Mouse (Mus musculus) lung, postnatal 14 days (tissue): Measurements from ENCODE around the gene Arhgef3.
"Not testable (repeated sequence)": the region's sequence is repeated elsewhere in the genome, so short reads cannot be mapped to it uniquely, and the experiment has no call there.

Source experiments
- DNase-seq: peaks from one replicate; pipeline ENCODE4 v3.0.0; 2021

Gene Arhgef3

DNA sequence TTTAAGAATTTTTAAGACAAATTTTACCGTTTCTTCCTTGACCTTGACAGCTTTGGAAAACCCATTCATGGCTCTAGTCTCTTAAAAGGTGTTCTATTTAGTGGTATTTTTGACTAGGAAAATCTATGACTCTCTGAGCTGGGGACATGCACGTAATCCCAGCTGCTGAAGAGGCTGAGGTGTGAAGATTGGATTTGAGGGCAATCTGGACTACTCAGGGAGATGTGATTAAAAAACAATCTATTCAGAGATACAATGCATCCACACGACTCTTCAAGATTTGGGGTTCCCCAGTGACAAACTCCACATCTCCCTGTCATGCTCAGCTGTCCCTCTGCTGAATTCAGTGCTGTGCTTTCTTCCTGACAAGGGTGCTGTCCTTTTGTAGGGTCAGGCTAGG is 84.4 kb downstream of the Arhgef3 start:
- DNase-seq, result no peak

DNA sequence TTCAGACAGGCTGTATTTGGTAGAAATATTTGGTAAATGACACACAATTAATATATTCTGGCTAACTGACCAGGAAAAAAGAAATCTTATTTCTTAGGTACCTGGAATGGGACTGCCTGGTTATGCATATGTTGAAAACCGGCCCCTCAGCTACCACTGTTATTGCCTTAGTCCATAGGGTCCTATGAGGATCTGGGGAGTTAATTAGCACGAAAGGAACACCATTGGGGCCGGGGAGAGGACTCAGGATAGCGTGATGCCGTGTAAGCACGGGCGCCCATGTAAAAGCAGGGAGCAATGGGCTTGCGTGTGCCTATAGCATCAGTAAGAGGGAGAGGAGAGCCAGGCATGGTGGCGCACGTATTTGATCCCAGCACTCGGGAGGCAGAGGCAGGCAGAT is 85.2 kb downstream of the Arhgef3 start:
- no peak for DNase-seq

DNA sequence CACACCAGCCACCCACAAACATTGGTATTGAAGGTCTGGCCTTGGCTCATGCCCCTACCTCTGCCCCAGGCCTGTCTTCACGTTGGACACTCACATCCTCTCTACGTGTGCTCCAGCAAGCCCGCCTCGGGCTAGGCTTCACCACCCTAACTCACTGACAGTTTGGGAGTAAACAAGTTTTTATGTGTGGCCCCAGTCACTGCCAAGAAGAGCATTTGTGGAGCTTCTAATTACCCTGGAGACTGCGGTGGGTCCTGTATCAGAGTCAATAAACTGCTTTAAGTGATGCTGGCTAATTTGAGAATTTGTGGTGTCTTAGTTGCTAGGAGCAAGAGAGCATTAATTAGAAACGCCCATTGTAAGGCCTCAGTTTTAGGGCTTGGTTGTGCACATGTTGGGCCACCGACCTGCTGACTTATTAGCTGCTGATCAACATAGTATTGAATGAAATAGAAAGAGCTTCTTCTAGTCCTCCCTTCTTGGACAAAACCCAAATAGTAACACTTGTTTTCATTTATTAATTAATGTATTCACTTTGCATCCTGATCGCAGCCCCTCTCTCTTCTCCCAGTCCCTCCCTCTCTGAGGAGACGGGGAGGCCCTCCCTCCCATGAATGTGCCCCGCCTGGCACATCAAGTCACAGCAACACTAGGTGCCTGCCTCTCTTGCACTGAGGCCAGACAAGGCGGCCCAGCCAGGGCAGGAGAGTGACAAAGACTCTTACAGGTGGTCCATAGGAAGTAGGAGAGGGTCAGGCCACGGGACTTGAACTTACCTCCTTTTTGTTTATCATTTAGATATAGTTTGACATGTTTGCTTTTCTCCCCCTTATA is 86.3 kb downstream of the Arhgef3 start:
- DNase-seq, result no peak

DNA sequence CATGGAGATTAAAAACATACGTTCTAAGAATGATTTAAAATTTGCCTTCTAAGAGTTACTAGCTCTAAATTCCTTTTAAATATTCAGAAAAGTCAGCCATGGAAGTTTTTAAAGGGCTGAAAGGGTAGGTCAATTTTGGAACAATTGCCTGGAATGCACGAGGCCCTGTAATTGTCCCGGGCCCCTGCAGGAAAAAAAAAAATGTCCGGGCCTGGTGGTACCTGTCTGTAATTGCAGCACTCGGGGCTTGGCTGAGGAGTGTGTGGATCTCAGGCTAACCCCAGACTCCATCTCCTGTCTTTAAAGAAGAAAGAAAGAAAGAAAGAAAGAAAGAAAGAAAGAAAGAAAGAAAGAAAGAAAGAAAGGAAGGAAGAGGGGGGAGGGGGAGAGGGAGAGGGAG is 87.1 kb downstream of the Arhgef3 start:
- no peak for DNase-seq

DNA sequence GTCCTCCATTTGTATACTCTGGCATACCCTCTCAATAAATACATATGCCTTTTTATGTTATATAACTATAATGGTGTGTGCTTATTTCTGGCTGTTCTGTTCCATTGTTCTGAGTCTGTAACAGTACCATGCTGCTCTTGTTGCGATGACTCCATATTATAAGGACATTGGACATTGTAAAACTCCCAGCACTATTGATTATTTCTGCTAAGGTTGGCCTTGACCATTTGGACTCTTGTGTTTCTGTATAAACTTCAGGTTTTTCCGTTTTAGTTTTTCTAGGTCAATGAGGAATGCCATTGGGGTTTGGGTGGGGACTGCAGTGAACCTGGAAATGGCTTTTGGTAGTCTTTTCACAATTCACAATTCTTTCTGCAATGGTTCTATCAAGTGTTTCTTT is 90.0 kb downstream of the Arhgef3 start:
- DNase-seq, result no peak

DNA sequence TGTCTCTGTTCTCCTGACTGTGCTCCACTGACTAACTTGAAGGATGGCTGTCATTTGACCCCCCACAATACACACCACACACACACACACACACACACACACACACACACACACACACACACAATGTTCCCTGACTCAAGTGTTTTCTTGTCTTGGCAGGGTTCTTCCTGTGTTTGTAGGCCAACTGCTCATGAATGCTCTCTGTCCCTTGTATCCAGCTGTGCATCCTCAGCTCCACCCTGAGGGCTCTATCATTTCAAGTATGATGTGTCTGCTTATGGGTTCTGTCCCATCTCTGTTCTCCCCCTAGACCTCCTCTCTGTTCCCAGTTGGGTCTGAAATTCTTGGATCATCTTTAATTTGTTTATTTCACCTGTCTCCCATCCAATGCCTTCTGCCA is 91.7 kb downstream of the Arhgef3 start:
- no peak for DNase-seq

DNA sequence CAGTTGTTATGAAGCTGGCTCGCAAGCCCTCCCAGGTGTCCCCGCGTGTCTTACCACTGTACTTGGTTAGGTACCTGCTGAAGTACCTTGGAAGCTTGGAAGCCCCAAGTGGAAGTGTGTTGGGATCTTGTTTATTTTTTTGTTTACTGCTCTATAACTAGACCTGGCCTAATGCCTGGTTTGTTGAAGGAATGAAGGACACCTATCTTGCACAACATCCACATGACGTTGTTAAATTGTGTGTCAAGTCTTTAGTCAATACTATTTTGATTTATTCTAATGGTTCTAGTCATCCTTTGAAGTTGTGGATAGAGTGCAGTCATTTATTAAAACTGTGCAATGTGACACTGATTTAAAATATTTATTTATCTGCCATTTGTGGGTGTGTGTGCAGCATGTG is 94.8 kb downstream of the Arhgef3 start:
- DNase-seq, result no peak

DNA sequence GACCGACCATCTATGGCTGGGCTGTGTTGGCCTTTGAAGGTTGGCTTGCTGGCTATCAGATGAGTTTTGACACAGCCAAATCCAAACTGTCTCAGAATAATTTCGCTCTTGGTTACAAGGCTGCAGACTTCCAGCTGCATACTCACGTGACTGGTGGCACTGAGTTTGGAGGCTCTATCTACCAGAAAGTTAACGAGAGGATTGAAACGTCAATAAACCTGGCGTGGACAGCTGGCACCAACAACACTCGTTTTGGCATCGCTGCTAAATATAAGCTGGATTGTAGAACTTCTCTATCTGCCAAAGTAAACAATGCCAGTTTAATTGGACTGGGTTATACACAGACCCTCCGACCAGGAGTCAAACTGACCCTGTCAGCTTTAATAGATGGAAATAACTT is 96.1 kb downstream of the Arhgef3 start:
- not testable (repeated sequence) for DNase-seq

DNA sequence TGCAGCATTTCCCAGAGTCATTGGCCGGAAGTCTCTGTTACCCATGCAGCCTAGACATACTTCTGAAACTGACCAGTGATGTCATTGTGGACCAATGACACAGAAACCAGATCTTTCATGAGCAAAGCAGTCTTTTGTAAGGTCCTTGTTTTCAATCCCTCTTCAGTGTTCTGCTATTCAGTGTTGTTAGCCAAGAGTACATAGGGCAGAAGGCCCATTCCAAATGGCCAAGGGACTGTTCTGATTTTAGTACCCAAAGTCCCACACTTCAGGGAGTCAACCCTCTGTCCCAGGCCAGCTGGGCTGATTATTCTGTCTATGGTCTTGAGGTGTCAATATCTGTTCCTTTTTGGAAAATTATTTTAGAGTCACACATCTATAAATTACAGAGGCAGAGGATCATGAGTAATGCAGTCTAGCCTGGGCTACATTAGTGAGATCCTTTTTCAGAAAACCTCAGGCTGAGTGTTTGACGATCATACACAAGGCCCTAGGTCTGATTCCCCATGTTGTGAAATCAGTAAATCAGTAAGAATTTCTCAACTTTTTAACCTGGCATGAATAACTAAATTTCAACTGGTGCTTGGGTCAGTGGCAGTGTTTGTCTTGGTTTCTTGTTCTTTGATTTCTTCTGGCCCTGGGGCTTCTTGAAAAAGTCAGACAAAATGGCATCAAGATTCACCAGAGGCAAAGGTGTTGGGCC is 97.2 kb downstream of the Arhgef3 start:
- DNase-seq, result no peak

DNA sequence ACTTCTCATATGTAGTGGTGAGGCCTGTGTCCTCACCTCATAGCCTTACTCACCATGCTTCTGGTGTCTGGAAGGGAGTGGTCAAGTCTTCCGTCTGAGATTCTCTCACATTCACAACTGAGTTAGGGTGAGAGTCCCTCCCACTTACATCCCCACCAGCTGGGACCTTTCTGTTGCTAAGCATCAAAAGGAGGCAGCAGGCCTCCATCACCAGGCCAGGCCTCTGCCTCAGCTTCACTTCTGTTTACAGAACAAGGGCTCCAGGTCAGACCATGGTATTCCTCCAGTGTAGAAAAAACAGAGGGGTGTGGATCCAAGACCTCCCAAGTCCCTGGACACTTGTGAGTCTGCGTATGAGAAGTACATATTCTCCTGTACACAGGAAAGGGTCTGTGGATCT is 99.5 kb downstream of the Arhgef3 start:
- no peak for DNase-seq

DNA sequence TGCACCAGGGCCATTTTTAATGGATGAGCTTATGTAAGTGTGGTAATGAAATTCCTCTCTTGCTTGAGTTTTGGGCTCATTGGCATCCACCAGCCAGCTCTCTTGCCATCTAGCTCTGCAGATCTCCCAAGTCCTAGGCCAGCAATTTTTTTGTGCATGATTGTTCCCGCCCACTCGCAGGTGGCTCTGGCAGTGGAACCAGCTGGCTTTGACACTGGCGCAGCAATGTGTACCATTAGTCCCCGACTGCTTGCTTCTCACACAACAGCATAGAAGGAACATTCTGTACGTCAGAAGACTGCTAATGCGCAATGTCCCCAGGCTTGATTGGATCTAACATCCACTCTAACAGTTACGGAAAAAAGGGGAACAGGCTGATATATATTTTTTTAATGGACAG is 105.0 kb downstream of the Arhgef3 start:
- DNase-seq, result no peak

DNA sequence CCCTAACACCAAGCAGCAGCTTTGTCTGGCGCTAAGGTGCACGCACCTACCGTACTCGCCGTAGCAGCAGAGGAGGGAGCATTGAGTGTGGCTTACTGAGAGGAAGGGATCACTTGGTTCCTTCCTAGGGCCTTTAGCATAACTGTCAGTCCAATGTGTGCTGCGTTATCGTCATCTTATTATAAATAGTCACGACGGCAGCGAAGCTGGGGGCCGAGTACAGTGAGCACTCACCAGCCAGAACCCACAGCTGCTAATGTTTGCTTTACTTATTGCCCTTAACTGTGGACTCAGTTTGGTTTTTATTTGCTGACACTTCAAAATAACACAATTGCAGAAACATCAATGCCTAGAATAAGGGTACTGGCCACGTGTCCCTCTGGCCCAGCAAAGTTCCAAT is 105.6 kb downstream of the Arhgef3 start:
- no peak for DNase-seq

DNA sequence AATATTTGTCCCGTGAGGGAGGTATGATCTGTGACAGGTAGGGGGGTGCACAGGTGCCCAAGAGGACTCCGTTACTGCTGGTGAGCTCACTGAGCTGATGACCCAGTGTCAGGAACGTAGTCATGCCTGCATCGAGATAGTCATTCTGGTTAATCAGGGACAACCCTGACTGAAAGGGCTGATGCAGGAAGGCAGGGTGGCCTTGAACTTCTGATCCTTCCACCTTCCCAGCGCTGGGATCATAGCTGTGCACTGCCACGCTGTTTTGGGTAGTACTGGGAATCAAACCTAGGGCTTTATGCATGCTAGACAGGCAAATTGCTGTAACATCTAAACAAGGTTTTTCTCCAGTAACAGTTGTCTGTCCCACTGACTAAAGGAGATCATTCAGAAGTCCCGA is 109.9 kb downstream of the Arhgef3 start:
- DNase-seq, result no peak

DNA sequence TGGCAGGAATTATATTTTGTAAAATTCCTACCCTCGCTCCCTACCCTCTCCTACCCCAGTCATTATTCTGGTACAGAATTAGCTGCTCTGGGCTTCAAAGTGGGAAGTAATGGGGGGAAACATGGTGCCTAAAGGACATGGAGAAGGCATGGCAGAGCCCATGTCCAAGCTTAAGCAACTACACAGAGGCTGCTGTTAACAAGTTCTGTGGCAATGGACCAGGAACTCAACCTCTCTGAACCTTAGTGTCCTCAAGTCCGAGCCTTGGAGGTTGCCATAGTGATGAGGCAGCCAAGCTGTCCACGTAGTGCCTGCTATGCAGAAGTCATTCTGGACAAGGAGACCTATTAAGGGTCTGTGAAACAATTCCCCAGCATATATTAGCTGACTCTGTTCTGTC is 111.6 kb downstream of the Arhgef3 start:
- no peak for DNase-seq

DNA sequence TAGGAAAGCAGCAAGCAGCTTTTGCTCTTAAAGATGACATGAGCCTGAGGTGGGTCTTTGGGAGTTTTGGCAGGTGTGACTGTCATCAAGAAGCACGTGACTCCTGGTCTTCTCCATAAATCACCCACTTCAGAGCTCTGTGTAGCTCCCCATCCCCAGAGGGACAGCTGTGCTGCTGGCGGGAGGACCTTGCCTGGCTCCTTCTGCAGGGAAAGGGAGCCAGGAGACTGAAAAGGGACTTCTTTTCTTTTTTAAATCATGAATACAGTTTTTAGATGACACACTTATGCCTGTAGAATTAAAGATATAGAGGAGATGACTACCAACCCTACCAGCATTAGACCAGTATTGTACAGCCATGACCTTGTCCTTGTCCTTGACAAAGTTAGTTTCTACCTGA is 113.6 kb downstream of the Arhgef3 start:
- DNase-seq, result no peak

DNA sequence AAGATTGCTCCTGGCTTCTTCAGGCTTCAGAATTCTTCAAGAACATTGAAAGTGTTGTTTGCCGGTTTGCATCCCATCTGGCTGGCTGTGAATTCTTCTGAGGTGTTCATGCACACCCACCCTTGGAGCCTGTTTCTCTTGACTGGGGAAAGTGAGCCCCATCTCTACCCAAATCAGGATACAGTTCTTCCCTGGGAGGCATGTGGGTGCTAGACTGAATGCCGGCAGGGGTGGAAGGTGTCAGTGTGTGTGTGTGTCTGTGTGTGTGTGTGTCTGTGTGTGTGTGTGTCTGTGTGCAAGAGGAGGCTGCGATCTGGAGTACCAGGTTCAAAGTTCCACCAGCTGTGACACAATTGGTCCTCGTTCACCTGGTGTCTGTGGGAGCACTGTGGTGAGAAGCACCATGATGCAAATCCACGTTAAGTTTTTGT is 114.3 kb downstream of the Arhgef3 start:
- no peak for DNase-seq

DNA sequence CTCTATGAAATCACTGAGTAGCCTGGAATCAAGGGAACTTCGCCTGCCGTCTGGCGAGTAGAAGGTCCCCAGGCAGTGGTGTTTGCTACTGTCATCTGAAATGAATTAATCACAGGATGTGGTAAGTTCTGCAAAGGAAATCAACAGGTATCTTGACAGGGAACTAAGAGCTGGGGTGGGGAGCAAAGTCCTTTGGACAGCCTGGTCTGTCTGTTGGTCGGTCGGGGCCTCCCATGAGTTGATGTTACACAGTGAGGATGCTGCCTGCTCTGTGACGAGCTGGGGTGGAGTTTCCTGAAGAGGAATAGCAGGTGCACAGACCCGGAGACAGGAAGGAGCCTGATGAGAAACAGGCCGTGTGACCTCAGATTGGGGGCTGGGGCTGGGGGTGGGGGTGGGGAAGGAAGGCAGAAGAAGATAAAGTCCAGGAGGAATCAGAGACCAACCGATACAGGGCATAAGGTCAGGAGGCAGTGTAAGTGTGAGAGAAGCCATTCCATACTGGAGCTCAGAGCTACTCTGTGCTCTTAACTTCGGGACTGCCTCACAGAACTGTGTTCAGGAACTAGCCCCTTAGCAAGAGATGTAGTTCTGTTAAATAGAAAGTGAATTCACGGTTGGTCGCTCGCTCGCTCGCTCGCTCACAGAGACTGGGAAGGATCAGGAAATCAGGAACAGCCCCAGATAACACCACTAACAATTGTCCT is 114.9 kb downstream of the Arhgef3 start:
- DNase-seq, result peak; percentile 43

DNA sequence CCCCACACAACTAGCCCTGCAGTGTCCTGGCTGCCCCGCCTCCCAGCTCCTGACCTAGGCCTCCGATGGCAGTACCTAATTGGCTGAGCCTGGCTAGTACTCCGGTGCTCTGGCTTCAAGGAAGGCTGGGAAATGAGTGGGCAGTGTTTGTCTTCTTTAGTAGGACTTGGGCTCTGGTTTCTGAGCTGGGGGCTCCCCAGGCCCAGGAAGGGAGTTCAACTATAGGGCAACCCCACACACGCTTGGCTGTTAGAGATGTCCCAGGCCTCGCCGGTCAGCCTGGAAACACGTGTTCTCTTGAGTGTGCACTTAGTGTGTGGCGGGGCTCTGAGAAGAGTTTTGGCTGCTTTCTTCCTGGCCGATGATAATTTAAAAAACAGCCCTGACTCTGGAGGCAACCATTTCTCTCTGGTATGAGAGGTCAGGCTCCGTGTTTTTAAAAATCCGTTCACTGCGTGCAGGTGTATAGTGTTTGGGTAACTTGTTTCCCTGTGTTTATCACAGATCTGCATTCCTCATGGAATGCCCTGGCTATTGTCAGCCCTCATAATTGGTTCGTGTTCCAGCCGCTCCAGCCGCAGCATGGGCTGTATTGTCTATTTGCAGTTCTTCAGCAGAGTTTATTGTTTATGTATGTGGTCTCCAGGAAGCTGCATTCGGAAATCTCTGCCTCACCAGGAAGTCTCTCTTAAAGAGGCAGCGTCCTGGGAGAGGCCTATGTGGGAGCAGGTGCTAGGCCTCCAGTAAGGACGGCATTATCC is 115.7 kb downstream of the Arhgef3 start:
- peak; percentile 56 for DNase-seq

DNA sequence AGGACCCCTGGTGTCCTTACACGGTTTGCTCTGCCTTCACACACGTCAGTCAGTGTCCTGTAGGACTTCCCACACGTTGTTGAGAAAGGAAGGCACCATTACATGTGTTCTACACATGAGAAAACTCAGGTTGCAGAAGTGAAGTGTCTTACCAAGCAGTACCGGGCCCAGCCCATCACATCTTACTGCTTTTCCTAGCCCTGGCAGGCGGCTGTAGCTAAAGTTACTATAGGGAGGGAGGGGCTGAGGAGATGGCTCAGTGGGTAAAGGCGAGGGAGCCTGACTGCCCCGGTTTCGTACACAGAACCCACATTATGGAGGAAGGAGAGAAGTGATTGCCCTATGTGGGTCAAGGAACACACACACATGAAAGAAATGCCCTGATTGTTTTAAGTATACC is 116.8 kb downstream of the Arhgef3 start:
- DNase-seq, result no peak

DNA sequence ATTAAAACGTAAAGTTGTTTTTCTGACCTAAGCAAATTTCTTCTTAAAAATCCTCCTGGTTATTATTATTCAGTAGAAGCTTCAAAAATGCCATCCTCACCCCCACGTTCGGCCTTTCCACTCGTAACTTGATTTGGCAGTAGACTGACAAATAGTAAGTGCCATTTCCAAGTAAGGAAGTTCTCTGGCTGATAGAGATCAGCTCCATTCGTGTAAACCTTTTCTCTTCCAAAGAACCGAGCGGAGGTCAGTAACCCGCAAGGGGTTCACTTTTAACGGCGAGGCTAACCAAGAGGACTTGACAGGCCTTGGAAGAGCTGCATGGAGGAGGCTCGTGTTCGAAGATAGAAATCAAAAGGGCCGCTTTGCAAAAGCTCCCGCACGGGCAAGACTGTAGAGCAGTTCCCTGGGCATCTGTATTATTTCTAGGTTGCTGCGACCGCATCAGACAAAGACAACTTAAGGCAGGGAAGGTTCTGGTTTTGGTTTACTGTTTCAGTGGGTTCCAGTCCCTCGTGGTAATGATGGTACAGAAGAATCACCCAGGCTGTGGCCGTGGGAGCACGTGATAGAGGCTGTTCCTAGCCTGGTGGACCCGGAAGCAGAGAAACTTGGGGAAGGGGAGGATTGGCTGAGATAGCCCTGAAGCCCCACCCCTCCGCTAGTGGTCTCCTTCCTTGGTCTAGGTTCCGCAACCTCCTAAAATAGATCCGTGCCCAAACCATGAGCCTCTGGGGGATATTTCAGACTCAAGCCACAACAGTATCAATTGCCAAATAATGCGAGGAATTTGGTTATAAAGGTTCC is 117.5 kb downstream of the Arhgef3 start:
- DNase-seq, result no peak

DNA sequence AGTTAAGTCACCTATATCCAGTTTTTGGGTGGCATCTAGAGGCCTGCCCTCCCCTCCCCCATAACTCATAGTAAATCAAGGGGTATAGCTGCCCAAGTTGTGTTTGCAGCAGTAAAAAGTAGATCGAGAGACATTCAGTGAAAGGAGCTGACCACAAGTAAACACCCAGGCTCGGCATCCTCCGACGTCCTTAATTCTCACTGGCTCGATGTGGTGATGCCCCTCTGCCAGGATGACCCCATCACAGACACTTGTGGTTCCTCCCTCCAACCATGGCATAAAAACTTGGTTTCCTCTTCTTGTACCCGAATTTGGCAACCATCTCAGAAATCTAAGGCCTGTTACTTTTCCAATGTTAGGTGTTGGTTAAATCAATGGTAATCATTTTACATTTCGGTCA is 118.4 kb downstream of the Arhgef3 start:
- DNase-seq, result no peak

DNA sequence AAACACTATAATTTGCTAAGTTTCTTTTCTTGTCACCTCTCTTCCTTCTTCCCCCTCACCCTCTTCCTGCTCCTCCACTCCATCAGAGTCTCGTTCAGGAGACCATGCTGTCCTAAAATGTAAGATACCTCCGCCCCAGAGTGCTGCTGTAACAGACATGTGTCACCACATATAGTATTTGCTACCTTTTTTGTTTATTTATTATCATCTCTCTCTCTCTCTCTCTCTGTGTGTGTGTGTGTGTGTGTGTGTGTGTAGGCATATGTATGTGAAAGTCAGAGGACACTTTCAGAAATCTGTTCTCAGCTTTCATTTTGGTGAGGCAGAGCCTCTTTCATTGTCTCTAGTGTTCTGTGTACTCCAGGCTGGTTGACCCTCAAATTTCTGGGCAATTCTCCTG is 119.0 kb downstream of the Arhgef3 start:
- no peak for DNase-seq
